ENCODE assay signal across 26 mouse cellular contexts in genomic region chr11:56807314-56807713, GRCm38 (mm10).
DNase-seq lines count a peak whose midpoint lies in the region; ATAC-seq and TF ChIP-seq lines count a peak whose summit lies in the region.
"Had no signal": no experiment of that assay in that cellular context is flagged by ENCODE, and none has a peak within 500 bp of the region (broad histone marks: within the 10 kb centered on the region; RNA-seq: fewer than 3 reads in every experiment).

No protein-coding gene starts in this region.

- TF ChIP-seq CTCF in E14TG2a.4 (conservative IDR thresholded peaks at IDR 0.05; ENCODE audit: low read length) = no peak
- no peak for TF ChIP-seq CTCF in midbrain, postnatal 0 days (IDR thresholded peaks at IDR 0.05)
- no peak for TF ChIP-seq CTCF in heart, adult 2 months (IDR thresholded peaks at IDR 0.05)

- no peak for TF ChIP-seq POLR2A in heart, adult 2 months (IDR thresholded peaks at IDR 0.05; ENCODE audit: insufficient read depth, low read depth, low read length)

- no peak overlapping the region for H3K4me2 ChIP-seq in midbrain, postnatal 0 days (ENCODE audit: low read depth, low read length, poor library complexity, severe bottlenecking)
- no peak overlapping the region for H3K4me2 ChIP-seq in forebrain, embryonic 16.5 days (ENCODE audit: low read length)
- H3K4me2 ChIP-seq: embryonic facial prominence, embryonic 13.5 days; heart, embryonic 11.5 days; hindbrain, embryonic 12.5 days; hindbrain, embryonic 15.5 days; intestine, embryonic 15.5 days had no signal

- WGBS in midbrain, postnatal 0 days = 84% methylated on average over 4 of the region's 4 CpGs
- WGBS in forebrain, embryonic 16.5 days = 95% methylated on average over 4 of the region's 4 CpGs
- WGBS in heart, adult 2 months = 74% methylated on average over 4 of the region's 4 CpGs

- peak; percentile 17 for DNase-seq in ES-E14 (ENCODE audit: low read depth, low spot score)
- peak; percentile 54 for DNase-seq in R1 (ENCODE audit: low read depth, low spot score)
- peak; percentile 11 for DNase-seq in fibroblast of lung, adult 2 months (ENCODE audit: low read depth)
- DNase-seq in midbrain, postnatal 0 days (ENCODE audit: low spot score) = no peak
- no peak for DNase-seq in heart, adult 2 months
- DNase-seq: adrenal gland, adult 2 months; adrenal gland, postnatal 25 days; cerebellum, adult 11-12 months; cerebellum, adult 8-10 months; cerebellum, postnatal 36 days; embryo, embryonic 11 days; gastrocnemius, postnatal 10 days; gastrocnemius, postnatal 36 days; kidney, adult 11 months; kidney, adult 9 months had no signal

- no peak for ATAC-seq in midbrain, postnatal 0 days (ENCODE audit: low FRiP score)
- ATAC-seq in forebrain, embryonic 16.5 days = no peak
- ATAC-seq: forebrain, embryonic 14.5 days; intestine, embryonic 15.5 days had no signal

- in situ Hi-C loops in ES-E14 (cut with MboI; ENCODE audit: low sequenced_read_pairs in 2 of 2, unreplicated experiment in 2 of 2) = no loop called here

- H3K79me2 ChIP-seq in heart, adult 2 months (replicated peaks; ENCODE audit: control insufficient read depth, insufficient read depth, low read length) = no peaks in the 10 kb centered on the region

- H3K27me3 ChIP-seq in E14TG2a.4 (ENCODE audit: insufficient read depth, low read length) = no peaks in the 10 kb centered on the region
- no peaks in the 10 kb centered on the region for H3K27me3 ChIP-seq in midbrain, postnatal 0 days (ENCODE audit: insufficient read depth, low read length)
- H3K27me3 ChIP-seq in forebrain, embryonic 16.5 days (replicated peaks; ENCODE audit: control insufficient read depth, insufficient read depth, low read length) = no peaks in the 10 kb centered on the region
- no peaks in the 10 kb centered on the region for H3K27me3 ChIP-seq in heart, adult 2 months (ENCODE audit: control insufficient read depth, insufficient read depth, low read length)
- H3K27me3 ChIP-seq: embryonic facial prominence, embryonic 13.5 days; hindbrain, embryonic 12.5 days; hindbrain, embryonic 15.5 days; intestine, embryonic 15.5 days had no signal

- intact Hi-C loops in heart, adult 2 months (cut with DNase I) = no loop called here

- no peak overlapping the region for H3K9ac ChIP-seq in ES-E14 (ENCODE audit: insufficient read depth, low read depth, low read length, poor library complexity, severe bottlenecking)
- no peak overlapping the region for H3K9ac ChIP-seq in midbrain, postnatal 0 days (replicated peaks; ENCODE audit: low read length, poor library complexity, severe bottlenecking)
- H3K9ac ChIP-seq in forebrain, embryonic 16.5 days (replicated peaks; ENCODE audit: low read depth, low read length) = no peak overlapping the region
- H3K9ac ChIP-seq in heart, adult 2 months (ENCODE audit: low read depth, low read length) = no peak overlapping the region
- H3K9ac ChIP-seq: embryonic facial prominence, embryonic 13.5 days; hindbrain, embryonic 12.5 days; hindbrain, embryonic 15.5 days; intestine, embryonic 15.5 days had no signal

- no peaks in the 10 kb centered on the region for H3K4me1 ChIP-seq in E14TG2a.4 (replicated peaks; ENCODE audit: low read depth, low read length)
- H3K4me1 ChIP-seq in ES-E14 (ENCODE audit: control insufficient read depth in 2 of 2, insufficient read depth in 2 of 2, low read length in 2 of 2, poor library complexity in 1 of 2) = no peaks in the 10 kb centered on the region
- no peaks in the 10 kb centered on the region for H3K4me1 ChIP-seq in midbrain, postnatal 0 days (ENCODE audit: insufficient read depth, low read length)
- H3K4me1 ChIP-seq in forebrain, embryonic 16.5 days (replicated peaks; ENCODE audit: control insufficient read depth, insufficient read depth, low read length) = no peaks in the 10 kb centered on the region
- no peaks in the 10 kb centered on the region for H3K4me1 ChIP-seq in heart, adult 2 months (ENCODE audit: control insufficient read depth, insufficient read depth, low read length)
- H3K4me1 ChIP-seq: embryonic facial prominence, embryonic 10.5 days; embryonic facial prominence, embryonic 13.5 days; forebrain, embryonic 10.5 days; hindbrain, embryonic 12.5 days; hindbrain, embryonic 15.5 days; intestine, embryonic 15.5 days had no signal

- H3K36me3 ChIP-seq in E14TG2a.4 (ENCODE audit: insufficient read depth, low read length) (no peaks in the 10 kb centered on the region), ES-E14 (ENCODE audit: control insufficient read depth, insufficient read depth, low read length, poor library complexity, severe bottlenecking) (no peaks in the 10 kb centered on the region)
- H3K36me3 ChIP-seq in midbrain, postnatal 0 days (ENCODE audit: insufficient read depth, low read length) = no peaks in the 10 kb centered on the region
- H3K36me3 ChIP-seq in forebrain, embryonic 16.5 days (ENCODE audit: control insufficient read depth, insufficient read depth) = no peaks in the 10 kb centered on the region
- H3K36me3 ChIP-seq in heart, adult 2 months (ENCODE audit: control insufficient read depth, insufficient read depth, low read length) = no peaks in the 10 kb centered on the region
- H3K36me3 ChIP-seq: embryonic facial prominence, embryonic 10.5 days; embryonic facial prominence, embryonic 13.5 days; forebrain, embryonic 10.5 days; hindbrain, embryonic 12.5 days; hindbrain, embryonic 15.5 days; intestine, embryonic 15.5 days had no signal

- no peak overlapping the region for H3K27ac ChIP-seq in ES-E14 (ENCODE audit: insufficient read depth, low read depth, low read length, poor library complexity, severe bottlenecking)
- H3K27ac ChIP-seq in midbrain, postnatal 0 days (ENCODE audit: low read depth, low read length) = no peak overlapping the region
- no peak overlapping the region for H3K27ac ChIP-seq in forebrain, embryonic 16.5 days (ENCODE audit: low read length)
- H3K27ac ChIP-seq in heart, adult 2 months = no peak overlapping the region
- H3K27ac ChIP-seq: embryonic facial prominence, embryonic 10.5 days; embryonic facial prominence, embryonic 13.5 days; forebrain, embryonic 10.5 days; hindbrain, embryonic 12.5 days; hindbrain, embryonic 15.5 days; intestine, embryonic 15.5 days had no signal

- 0 out of 2 replicates have a peak overlapping the region, but pooled peaks have one; percentile 46 for H3K4me3 ChIP-seq in E14TG2a.4 (replicated peaks; ENCODE audit: low read length)
- peak overlapping the region; percentile 30 to 52; a peak in 3 of 4 replicates for H3K4me3 ChIP-seq in ES-E14 (ENCODE audit: insufficient read depth in 1 of 2, low read depth in 1 of 2, low read length in 2 of 2, poor library complexity in 1 of 2, severe bottlenecking in 1 of 2)
- no peak overlapping the region for H3K4me3 ChIP-seq in midbrain, postnatal 0 days (ENCODE audit: low read depth, low read length)
- no peak overlapping the region for H3K4me3 ChIP-seq in forebrain, embryonic 16.5 days (replicated peaks; ENCODE audit: low read length)
- no peak overlapping the region for H3K4me3 ChIP-seq in heart, adult 2 months
- H3K4me3 ChIP-seq: embryonic facial prominence, embryonic 10.5 days; embryonic facial prominence, embryonic 13.5 days; erythroblast, embryonic 14.5 days; forebrain, embryonic 10.5 days; hindbrain, embryonic 12.5 days; hindbrain, embryonic 15.5 days; intestine, embryonic 15.5 days had no signal

- H3K9me3 ChIP-seq in E14TG2a.4 (ENCODE audit: low read length) = peaks cover 13% of the 10 kb centered on the region; the same call in 1 of the 2 replicates
- H3K9me3 ChIP-seq in ES-E14 (ENCODE audit: control insufficient read depth, insufficient read depth, low read depth, low read length) = no peaks in the 10 kb centered on the region
- no peaks in the 10 kb centered on the region for H3K9me3 ChIP-seq in midbrain, postnatal 0 days (ENCODE audit: low read length)
- H3K9me3 ChIP-seq in forebrain, embryonic 16.5 days (ENCODE audit: control insufficient read depth, low read length) = no peaks in the 10 kb centered on the region
- H3K9me3 ChIP-seq: embryonic facial prominence, embryonic 10.5 days; embryonic facial prominence, embryonic 13.5 days; hindbrain, embryonic 12.5 days; hindbrain, embryonic 15.5 days; intestine, embryonic 15.5 days had no signal

- TF ChIP-seq EP300 in heart, adult 2 months (IDR thresholded peaks at IDR 0.05; ENCODE audit: insufficient read depth, low read depth, low read length) = no peak

TF ChIP-seq in ES-E14, 5 proteins besides CTCF, POLR2A, EP300 and RAD21:
- TF ChIP-seq CHD2 (IDR thresholded peaks at IDR 0.05; ENCODE audit: low read depth, low read length) = no peak
- TF ChIP-seq ZNF384 (IDR thresholded peaks at IDR 0.05; ENCODE audit: low read depth, low read length) = no peak
- TF ChIP-seq HCFC1 (IDR thresholded peaks at IDR 0.05; ENCODE audit: borderline replicate concordance, insufficient read depth, low read length) = no peak
- no peak for TF ChIP-seq MAFK (IDR thresholded peaks at IDR 0.05; ENCODE audit: insufficient read depth, low read depth, low read length)
- no peak for TF ChIP-seq ZC3H11A (IDR thresholded peaks at IDR 0.05; ENCODE audit: borderline replicate concordance, low read depth, low read length)

Comparison
In these comparisons a context has a peak if more than half of its experiments do, and no peak if none do; other contexts are left out.
1. H3K4me3 ChIP-seq: peak in E14TG2a.4 (single experiment) and ES-E14 (2 of 2); none in midbrain, postnatal 0 days (single experiment), forebrain, embryonic 16.5 days (single experiment) and heart, adult 2 months (single experiment).
2. DNase-seq: peak in ES-E14 (single experiment), R1 (single experiment) and fibroblast of lung, adult 2 months (single experiment); none in midbrain, postnatal 0 days (single experiment) and heart, adult 2 months (0 of 2).